Mouse (Mus musculus): Measurements from ENCODE around the gene Arap2.
"Not testable (repeated sequence)": the region's sequence is repeated elsewhere in the genome, so short reads cannot be mapped to it uniquely, and the experiment has no call there.

Gene Arap2

GRCm38 (mm10) chr5:62743220-62743922 is 22.6 kb downstream of the Arap2 start:
- no peak for DNase-seq (ENCODE audit: low spot score)

- no peak for DNase-seq (ENCODE audit: low spot score)
Measured at GRCm38 (mm10) chr5:62739451-62740415, 26.2 kb downstream of the Arap2 start.

GRCm38 (mm10) chr5:62730573-62730972 is 35.4 kb downstream of the Arap2 start:
- not testable (repeated sequence) for DNase-seq (ENCODE audit: low spot score)

GRCm38 (mm10) chr5:62725551-62725950 is 40.4 kb downstream of the Arap2 start:
- DNase-seq (ENCODE audit: low spot score) = no peak

DNA sequence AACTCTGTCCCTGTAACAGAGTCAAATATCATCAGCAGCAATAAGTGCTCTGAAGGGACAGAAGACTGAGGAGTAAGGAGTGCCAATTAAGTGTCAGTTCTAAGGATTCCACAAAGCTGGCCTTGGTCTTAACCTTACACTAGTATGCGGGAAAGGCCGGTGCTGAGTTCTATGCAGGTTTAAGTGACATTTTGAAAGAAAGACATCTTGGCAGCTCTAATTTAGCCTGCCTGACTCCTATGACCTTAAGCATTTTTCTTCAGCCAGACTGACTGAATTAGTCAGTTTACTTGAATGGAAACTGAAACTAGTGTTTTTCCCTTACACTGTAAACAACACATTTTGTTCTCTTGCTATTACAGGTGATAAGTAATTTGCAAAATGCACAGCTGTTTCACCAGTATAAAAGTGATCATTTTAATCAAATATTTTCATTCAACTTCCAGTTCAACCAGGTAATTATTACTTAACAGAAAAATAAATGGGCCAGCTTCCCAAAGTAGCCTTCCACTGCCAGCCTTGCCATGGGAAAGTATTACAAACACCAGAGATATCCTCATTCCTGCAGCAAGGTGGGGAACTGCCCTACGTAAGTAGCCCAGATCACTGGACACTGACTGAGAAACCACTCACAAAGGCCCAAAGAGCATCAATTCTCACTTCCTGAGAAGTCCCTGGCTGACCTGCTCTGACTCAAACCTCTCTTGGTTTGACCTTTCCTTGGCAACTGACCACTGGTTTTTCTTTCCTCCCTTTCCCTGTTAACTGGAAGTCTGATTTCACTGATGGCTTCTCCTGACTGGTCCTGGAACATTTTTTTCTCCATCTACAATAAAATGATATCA is 42.5 kb downstream of the Arap2 start:
- no peak for DNase-seq (ENCODE audit: low spot score)

GRCm38 (mm10) chr5:62716468-62716867 is 49.5 kb downstream of the Arap2 start:
- DNase-seq (ENCODE audit: low spot score) = no peak

DNA sequence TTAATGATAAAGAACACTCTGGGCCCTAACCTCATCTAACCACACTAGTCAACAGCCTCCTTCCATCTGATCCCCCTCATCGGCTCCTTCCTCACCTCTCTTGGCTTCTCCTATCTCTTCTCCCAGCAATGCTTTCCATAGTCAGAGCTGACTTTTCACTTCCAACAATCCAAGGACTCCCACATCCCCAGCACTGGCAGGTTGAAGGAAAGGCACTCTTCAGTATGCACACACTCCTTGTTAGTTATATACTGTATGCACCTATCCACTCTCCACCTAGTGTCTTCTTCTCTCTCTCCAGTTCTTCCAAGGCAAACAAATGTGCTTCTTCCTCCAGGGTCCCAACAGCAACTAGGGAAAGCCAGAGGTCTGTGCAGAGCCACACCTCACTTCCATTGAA is 50.0 kb downstream of the Arap2 start:
- no peak for DNase-seq (ENCODE audit: low spot score)

GRCm38 (mm10) chr5:62715436-62715835 is 50.5 kb downstream of the Arap2 start:
- no peak for DNase-seq (ENCODE audit: low spot score)

GRCm38 (mm10) chr5:62710955-62711354 is 55.0 kb downstream of the Arap2 start:
- no peak for DNase-seq (ENCODE audit: low spot score)

- no peak for DNase-seq (ENCODE audit: low spot score)
Measured at GRCm38 (mm10) chr5:62706900-62707299, 59.1 kb downstream of the Arap2 start.

- no peak for DNase-seq (ENCODE audit: low spot score)
Measured at GRCm38 (mm10) chr5:62689965-62690364, 76.0 kb downstream of the Arap2 start.

GRCm38 (mm10) chr5:62683751-62684150 is 82.2 kb downstream of the Arap2 start:
- no peak for DNase-seq (ENCODE audit: low spot score)

- DNase-seq (ENCODE audit: low spot score) = no peak
Measured at GRCm38 (mm10) chr5:62683207-62683606, 82.8 kb downstream of the Arap2 start.

DNA sequence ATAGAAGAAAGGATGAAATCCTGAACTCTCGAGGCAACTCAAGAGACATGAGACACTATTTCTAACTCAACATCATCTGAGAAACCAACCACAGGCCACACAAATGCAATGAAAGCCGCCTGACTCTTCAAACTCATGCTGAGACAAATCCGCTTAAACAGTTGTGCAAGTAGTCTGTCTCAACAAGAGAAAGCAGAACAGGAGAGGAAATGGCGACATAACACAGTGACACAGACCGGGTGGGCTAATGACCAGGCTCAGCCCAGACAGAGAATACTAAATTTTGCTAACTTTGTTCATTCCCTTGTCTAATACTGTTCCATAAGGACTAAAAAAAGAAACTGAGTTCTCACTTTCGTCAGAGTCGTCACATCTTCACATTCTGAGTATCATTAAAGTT is 88.6 kb downstream of the Arap2 start:
- DNase-seq (ENCODE audit: low spot score) = no peak

- no peak for DNase-seq (ENCODE audit: low spot score)
Measured at GRCm38 (mm10) chr5:62672736-62673436, 93.1 kb downstream of the Arap2 start.

DNA sequence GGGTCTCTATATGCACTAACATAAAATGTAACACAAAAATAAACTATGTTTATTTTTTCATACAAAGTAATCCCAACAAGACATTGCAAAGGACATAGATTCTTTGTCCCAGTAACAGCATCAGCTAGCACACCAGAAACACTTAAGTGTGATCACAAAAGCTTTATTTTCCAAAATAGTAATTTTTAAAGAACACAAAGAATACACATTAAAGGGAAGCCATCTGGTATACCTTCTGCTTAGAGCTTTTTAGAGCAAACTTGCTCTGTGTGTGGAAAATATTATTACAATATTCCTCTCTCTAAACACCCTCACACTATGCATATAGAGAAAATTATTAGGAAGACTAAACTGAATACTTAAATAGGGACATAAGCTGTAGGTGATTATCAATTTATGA is 100.6 kb downstream of the Arap2 start:
- DNase-seq (ENCODE audit: low spot score) = no peak

DNA sequence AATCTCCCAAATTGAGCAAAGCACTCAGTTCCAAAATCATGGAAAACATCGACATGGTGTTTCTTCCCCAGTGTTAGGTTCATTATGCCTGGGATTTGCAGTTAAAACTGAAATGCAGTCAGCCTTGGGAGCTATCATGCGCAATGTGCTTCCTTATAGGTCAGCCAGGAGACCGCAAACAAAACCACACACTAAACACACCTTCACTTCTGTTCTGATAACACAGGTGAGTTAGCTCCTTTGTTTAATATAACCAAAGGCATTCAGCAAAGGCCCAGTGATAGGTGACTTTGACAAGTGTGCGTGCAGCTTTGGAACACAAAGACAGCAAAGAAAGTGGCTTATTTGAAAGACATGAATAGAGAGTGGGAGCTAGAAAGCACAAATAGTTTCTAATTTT is 101.1 kb downstream of the Arap2 start:
- no peak for DNase-seq (ENCODE audit: low spot score)

- no peak for DNase-seq (ENCODE audit: low spot score)
Measured at GRCm38 (mm10) chr5:62663206-62663605, 102.8 kb downstream of the Arap2 start.

GRCm38 (mm10) chr5:62653924-62654323 is 112.0 kb downstream of the Arap2 start:
- DNase-seq (ENCODE audit: low spot score) = no peak

GRCm38 (mm10) chr5:62642330-62642729 is 123.6 kb downstream of the Arap2 start:
- no peak for DNase-seq (ENCODE audit: low spot score)

GRCm38 (mm10) chr5:62640501-62640900 is 125.5 kb downstream of the Arap2 start:
- no peak for DNase-seq (ENCODE audit: low spot score)

- no peak for DNase-seq (ENCODE audit: low spot score)
Measured at GRCm38 (mm10) chr5:62636341-62636740, 129.6 kb downstream of the Arap2 start.
